Mouse (Mus musculus) kidney, adult 18-20 months (tissue): ENCODE measurements around the gene Pkmyt1.

Experiments
- DNase-seq: peaks from one replicate; pipeline ENCODE4 v3.0.0; 2021

Pkmyt1 gene

GRCm38 (mm10) chr17:23722376-23723125, 3.6 kb upstream of the Pkmyt1 start, which contains the start of gene 1520401A03Rik:
1520401A03Rik (minus strand) TSS chr17:23722783.
- no peak for DNase-seq

DNA sequence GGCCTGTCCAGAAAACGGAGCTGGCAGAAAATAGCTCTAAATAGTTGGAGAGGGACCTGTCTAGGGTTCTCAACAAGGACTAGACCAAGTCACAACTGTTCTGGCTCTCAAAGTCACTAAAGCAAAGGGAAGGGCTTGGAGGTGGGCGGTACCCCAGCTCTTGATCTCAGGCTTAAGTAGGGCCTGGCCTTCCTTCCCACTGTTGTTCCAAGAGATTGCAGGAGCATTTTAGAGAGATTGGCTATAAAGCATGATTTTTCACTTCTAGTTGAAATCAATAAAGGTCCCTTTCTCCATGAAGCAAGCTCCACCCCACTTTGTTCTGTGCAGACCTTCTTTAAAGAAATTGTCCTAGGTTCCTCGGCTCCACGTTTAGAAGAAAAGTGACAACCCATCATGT, 659 bp upstream of the Pkmyt1 start:
- no peak for DNase-seq

- DNase-seq = peak; percentile 56
Measured at GRCm38 (mm10) chr17:23726758-23727142, 614 bp downstream of the Pkmyt1 start.

- DNase-seq = no peak
Measured at GRCm38 (mm10) chr17:23730441-23730840, 4.3 kb downstream of the Pkmyt1 start.

DNA sequence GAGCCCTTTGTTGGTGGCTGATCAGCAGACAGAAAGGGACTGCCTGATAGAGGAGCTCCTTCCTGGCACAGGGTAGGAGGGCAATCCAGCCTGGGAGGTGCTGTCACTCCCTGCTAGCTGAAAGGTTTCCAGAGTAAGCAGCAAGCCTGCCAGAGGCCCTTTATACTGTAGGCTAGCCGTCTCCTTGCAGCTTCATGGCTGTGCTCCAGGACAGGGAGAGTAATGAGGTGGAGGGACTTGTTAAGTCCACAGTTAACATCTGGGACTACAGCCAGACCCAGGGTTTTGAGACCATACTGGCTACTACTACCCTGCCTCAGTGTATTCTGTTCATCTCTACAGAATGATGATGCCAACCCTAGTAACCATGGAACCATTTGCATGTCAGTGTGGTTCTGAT, 8.2 kb downstream of the Pkmyt1 start:
- no peak for DNase-seq

GRCm38 (mm10) chr17:23737493-23738445, 11.6 kb downstream of the Pkmyt1 start:
- DNase-seq = no peak

DNA sequence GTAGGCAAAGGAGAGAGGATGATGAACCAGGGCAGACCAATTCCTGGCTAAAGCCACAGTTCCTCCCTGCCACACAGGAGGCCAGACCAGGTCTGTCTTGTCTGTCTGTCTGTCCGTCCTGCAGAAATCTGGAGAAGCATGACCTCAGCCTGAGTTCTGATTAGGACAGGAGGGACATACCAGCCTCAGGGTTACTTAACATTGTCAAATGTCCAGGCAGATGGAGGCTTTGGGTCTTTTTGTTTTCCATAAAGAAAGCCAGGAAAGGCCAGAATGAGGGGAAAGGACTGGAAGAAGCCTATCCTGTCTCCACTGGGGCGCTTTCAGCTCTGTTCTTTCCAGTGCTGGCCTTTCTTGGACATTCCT, 12.7 kb downstream of the Pkmyt1 start:
- DNase-seq = no peak

DNA sequence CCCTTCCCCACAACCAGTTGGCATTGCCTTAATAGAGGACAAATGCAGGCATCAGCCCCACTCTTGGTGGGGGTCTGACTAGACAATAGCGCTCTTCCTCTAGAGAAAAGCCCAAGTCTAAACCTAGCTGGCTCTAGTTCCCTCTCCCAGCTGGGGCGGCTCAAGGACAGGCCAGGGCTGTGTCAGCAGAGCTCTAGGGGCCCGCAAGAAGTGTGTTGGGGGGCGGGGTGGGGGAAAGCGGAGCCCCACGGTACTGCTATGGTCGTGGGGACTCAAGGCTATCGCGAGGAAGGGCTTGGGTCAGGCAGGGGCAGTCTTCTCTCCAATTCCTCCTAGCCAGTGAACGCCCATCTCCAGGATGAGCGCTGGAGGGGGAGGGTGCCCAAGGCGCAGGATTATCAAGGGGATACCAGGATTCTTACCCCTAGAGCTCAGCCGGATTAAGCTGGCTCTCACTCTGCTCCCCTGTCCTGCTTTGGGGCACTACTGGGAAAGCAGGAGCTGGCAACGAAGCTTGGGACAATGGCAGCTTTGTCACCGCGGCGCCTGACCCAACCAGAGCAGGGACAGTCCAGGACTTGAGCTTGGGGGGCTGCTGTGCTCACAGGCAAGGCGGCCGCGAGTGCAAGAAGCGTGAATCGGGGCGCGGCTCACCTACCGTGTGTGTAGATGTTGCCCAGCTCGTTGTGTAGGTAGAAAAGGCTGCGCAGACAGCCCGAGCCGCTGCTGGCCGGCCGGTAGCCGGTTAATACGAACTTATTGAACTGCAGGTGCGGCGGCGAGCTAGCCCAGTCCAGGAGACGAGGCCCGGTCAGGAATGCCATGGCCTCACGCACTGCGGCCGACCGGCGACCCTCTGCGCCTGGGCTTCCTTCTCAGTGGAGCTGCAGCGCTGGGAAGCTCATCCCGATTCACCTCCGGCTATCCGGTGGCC, 13.3 kb downstream of the Pkmyt1 start:
- no peak for DNase-seq

DNA sequence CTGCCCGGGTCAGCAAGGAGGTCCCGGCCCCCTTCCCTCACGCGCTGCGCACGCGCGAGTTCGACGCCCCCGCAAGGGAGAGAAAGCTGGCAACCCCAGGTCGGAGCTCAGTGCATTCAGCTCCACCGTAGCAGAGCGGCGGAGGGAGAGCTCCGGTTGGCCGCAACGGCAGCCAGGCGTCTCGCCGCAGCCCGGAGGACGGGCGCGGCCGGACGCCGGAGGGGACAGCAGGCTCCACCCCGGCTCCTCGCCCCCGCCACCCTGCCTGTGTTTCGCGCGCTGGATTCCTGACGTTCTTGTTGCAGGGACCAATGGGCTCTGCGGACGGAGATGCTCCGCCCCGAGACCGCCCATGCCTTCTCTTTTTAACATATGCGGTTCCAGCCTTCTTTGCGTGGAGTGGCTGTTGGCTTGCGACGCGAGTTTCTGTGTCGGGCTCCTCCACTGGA, 14.0 kb downstream of the Pkmyt1 start:
- DNase-seq = peak; percentile 87

DNA sequence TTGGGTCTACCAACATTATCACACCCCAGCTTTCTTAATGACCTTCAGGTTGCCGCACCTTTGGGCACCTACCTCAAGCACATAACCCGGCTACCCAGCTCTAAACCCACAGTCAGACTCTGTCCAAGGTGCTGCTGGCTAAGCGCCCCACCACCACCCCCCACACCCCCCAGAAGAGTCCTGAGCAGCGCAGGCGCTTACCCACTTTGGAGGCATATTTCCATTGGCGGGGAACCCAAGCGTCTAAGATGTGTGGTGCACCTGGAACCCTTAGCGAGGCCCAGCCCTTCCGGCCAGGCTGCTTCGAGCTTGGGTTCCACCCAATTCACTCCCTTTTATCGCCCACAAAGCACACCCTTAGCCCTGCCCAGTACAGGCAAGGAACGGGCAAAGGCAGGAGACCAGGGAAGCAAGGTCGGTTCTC, 14.5 kb downstream of the Pkmyt1 start, which contains the start of gene Paqr4:
Gene Paqr4 (minus strand): TSS at position 270 of the 424 bp plus-strand sequence.
- DNase-seq = no peak

DNA sequence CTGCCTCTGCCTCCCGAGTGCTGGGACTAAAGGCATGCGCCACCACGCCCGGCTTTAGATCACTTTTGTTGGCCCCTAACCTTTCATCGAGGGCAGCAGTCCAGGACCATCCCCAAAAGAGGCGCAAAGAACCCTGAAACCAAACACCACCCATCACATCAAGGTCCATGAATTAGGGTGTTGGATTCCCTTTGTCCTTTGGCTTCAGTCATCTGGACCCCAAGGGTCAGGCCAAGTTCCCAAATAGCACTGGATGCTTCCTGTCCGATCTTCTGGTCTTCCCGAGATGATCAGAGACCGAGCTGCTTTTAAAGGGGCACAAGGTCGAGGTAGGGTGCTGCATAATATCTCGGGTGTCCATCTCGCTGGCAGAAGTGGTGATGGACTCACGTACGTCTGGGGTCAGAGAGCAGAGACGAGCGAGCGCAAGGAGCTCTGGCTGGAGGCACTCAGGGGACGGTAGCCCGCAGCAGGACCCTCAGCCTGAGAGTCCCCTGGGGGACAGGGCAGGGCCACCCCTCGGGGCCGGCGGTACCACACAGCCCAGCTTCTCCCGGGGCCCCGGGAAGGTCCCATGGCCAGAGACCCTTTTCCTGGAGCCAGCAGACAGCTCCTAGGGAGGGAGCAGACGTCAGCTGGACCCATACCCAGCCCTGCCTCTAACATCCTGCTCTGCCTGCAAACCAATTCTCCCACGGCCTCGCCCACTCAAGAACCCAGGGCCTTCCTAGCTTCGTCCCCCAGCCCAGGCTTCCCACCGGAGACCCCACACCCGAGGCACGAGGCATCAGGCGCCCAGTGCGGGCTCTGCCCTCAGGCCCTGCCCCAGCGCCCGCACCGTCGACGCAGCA, 15.4 kb downstream of the Pkmyt1 start:
- DNase-seq = no peak

DNA sequence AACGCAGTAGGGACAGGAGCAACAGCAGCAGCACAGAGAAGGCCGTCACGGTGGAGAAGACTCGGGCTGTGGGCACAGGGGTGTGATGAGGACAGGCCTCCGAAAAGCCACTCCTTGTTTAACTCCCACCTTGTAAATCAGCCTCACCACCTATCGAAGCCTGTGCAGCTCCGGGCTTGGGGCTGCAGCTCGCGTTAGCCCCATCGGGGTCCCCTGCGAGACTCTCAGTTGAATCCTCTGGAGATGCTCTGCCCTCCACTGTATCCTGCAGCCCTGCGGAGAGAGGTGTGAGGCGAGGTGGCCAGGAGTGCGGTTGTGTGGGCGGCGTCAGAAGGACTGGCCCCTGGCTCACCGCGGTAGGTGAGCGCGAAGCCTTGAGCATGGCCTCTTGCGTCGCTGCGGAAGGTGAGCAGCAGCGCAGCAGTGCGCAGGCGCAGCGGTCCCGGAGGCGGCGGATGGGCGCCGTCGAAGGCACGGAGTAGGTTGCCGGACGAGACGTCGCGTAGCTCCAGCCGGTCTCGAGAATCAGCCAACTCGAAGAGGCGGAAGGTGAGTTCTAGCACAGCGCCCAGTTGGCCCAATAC, 16.2 kb downstream of the Pkmyt1 start:
- DNase-seq = peak; percentile 44

DNA sequence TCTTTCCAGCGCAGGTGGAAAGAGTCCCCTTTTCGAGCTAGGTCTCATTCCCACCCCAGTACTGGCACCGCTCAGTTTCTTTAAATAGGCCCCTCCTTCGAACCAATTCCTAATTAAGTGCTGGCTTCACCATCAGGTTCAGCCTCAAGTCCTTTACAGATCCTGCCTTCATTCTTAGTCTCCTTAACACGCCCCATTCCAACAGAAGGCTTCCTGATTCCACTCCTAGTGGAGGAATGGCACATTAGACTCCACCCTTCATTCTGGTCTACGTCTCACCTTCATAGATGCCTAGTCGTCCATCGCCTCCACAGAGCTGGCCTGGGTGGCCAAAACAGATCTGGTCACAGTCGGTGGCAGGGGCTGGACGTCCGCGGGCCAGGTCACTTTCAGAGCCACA, 16.8 kb downstream of the Pkmyt1 start:
- DNase-seq = no peak

- no peak for DNase-seq
Measured at GRCm38 (mm10) chr17:23744076-23744475, 17.9 kb downstream of the Pkmyt1 start.

DNA sequence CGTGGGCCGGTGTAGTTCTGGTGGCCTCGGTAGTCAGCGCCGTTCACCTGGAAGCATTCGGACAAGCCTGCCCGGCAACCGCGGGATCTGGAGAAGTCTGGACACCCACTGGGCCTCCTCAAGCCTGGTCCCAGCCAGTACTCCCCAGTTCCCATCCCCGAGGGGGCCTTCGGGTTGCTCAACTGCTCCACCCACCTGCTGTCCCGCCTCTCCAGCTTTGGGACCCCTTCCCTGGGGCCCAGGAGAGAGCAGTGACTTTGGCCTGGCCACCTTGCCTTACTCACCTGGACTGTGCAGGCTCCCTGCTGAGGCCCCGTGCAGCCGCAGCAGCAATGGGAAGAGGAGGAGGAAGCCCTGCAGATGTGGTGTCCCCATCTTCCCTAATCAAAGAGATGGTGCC, 18.5 kb downstream of the Pkmyt1 start:
- DNase-seq = no peak

DNA sequence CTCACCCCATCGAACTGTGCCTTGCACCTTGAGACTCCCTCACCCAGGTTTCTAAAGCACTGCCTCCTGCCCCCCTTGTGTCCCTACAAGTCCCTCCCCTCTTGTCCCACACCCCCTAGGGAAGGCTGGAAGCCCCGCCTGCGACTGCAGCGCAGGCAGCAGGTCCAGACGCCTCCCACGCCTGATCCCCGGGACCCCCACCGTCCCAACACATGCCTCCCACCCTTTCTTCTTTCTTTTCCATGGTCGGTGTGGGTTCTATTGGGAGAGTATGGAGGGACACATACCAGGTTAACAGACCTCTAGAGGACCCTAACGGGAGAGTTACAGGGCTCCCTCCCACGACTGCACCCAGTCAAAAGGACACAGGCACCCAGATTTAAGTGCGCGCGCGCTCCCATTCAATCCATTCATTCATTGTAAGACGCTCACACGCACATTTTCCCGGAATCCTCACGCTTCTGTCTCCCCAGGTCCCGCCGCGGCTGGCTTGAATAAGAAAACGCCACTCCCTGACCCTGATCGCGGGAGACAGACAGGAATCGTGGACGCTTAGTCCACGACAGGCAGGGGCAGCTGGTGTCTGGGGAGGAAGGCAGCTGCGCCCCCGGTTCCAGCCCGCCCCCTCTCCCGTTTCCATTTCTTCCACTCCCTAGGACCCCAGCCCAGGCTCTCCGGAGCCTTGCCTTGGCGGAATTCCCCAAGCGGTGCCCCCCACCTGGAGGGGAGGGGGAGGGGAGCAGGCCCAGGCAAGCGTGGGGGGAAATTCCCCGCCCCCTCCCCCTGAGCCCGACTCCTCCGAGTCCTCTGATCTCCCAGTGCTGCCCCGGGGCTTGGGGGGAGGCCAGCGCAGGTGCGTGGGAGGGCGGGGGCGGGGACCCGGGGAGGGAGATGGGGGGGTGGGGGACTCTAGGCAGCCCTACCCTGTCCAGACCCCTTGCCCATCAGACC, 19.4 kb downstream of the Pkmyt1 start, which contains the start of gene Kremen2:
Gene Kremen2 (minus strand): TSS at position 533 of the 951 bp plus-strand sequence.
- no peak for DNase-seq

GRCm38 (mm10) chr17:23746311-23746710, 20.2 kb downstream of the Pkmyt1 start:
- no peak for DNase-seq

DNA sequence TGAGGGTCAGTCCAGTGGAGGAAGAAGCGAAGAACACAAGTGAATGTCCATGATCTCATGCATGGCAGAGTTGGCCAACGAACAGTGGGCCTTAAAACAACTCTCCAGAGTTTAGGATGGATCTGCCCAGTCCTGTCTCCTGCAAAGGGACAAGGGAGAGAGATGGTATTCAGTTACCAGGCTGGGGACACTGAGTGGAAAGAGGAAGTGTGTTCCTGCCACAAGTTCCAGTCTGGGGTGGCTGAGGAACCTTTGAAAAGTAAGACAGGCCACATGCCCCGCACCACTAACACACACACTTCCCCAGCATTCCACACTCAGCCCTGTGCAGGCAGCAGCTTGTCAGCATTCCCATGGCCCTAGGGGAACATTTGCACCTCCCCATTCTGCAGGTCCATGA, 20.6 kb downstream of the Pkmyt1 start:
- no peak for DNase-seq

DNA sequence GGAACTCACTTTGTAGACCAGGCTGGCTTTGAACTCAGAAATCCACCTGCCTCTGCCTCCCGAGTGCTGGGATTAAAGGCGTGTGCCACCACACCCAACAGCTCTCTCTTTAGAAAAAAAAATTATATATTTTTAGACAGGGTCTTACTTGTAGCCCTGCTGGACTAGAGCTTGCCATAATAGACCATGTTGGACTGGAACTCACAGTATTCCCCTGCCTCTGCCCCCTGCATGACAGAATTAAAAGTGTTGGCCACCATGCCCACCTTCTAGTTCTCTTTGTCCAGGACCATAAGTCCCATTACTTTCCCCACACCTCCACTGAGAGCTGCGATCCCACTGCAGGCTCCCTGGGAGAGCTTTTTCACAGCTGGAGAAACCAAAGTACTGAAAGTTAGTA, 21.3 kb downstream of the Pkmyt1 start:
- no peak for DNase-seq

DNA sequence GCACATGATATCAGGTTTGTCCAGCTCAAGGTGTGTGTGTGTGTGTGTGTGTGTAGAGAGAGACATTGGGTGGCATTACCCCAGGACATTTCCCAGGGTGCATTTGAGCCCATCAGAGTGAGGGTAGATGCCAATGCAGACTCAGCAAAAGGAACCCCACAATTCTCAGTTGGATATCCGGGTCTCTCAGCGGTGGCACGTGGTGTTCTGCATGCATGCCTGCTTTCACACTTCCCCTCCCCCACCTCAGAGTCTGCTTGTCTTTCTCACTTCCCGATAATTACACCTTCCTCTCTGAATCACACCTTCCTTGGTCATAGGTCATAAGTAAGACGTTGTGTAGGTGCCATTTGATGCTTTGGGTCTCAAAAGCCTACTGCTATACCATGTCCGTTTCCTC, 21.9 kb downstream of the Pkmyt1 start:
- DNase-seq = no peak
